Mouse (Mus musculus): ENCODE measurements around the gene Gpatch1.

GRCm38 (mm10) chr7:35355303-35355872 is 37.1 kb upstream of the Gpatch1 start:
- TF ChIP-seq ZC3H11A (IDR thresholded peaks at IDR 0.05; ENCODE audit: borderline replicate concordance, low read depth, low read length) (no peak), HCFC1 (IDR thresholded peaks at IDR 0.05; ENCODE audit: borderline replicate concordance, insufficient read depth, low read length) (no peak), ZNF384 (IDR thresholded peaks at IDR 0.05; ENCODE audit: low read depth, low read length) (no peak), CHD2 (IDR thresholded peaks at IDR 0.05; ENCODE audit: low read depth, low read length) (no peak)

All from ES-E14 (cell line).